Mouse (Mus musculus): ENCODE measurements around the gene Slc17a7. TPM values are rescaled to one million over a fixed set of nuclear protein-coding genes. Genes with fewer than 3 reads are reported as not detected.

Gene Slc17a7
- polyA plus RNA-seq, 1 experiment = 1.6 TPM

- no peak overlapping the region for H3K27ac ChIP-seq (ENCODE audit: insufficient read depth, low read length)
- no peaks in the 10 kb centered on the region for H3K9me3 ChIP-seq (replicated peaks; ENCODE audit: control insufficient read depth, insufficient read depth, low read length, poor library complexity, severe bottlenecking)
- no peak overlapping the region for H3K9ac ChIP-seq (ENCODE audit: low read depth, poor library complexity, severe bottlenecking)
- H3K27me3 ChIP-seq (ENCODE audit: control insufficient read depth, insufficient read depth, low read length, poor library complexity, severe bottlenecking) = no peaks in the 10 kb centered on the region
- H3K4me1 ChIP-seq (ENCODE audit: control insufficient read depth, insufficient read depth, low read length) = no peaks in the 10 kb centered on the region
- no peak overlapping the region for H3K4me3 ChIP-seq (ENCODE audit: low read depth, low read length)
- TF ChIP-seq CTCF (IDR thresholded peaks at IDR 0.05; ENCODE audit: low read depth, low read length) (no peak), POLR2A (IDR thresholded peaks at IDR 0.05; ENCODE audit: insufficient read depth, low read length) (no peak), EP300 (IDR thresholded peaks at IDR 0.05; ENCODE audit: insufficient read depth, low read depth, low read length) (no peak)
- H3K36me3 ChIP-seq (ENCODE audit: control insufficient read depth, insufficient read depth, low read length, poor library complexity, severe bottlenecking) = 0 out of 2 replicates have a peak, but pooled peaks cover 6% of the 10 kb centered on the region
Observed at GRCm38 (mm10) chr7:45144368-45145174, 19.2 kb upstream of the Slc17a7 start.

DNA sequence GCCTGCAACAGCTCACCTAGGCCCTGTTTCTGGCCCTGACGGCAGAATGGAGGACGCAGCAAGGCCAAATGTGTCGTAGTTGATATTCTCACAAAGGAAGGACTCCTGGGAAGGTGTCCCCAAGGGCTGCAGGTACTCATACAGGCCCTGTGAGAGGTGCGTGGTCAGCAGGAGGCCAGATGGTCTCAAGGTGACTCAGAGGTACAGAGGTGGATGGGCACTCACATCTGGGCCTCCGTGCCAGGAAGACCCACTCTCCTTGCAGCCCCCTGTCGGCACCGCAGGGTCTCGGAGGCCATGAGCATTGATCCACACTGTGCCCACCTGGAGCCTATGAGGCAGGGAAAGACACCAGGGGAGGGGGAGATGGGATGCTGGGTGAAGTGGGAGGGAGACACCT lies 18.3 kb upstream of the Slc17a7 start:
- Histone ChIP-seq H3K4me1 (ENCODE audit: control insufficient read depth, insufficient read depth, low read length) (no peaks in the 10 kb centered on the region), H3K9ac (ENCODE audit: low read depth, poor library complexity, severe bottlenecking) (no peak overlapping the region), H3K9me3 (replicated peaks; ENCODE audit: control insufficient read depth, insufficient read depth, low read length, poor library complexity, severe bottlenecking) (no peaks in the 10 kb centered on the region), H3K4me3 (ENCODE audit: low read depth, low read length) (no peak overlapping the region), H3K36me3 (ENCODE audit: control insufficient read depth, insufficient read depth, low read length, poor library complexity, severe bottlenecking) (0 out of 2 replicates have a peak, but pooled peaks cover 6% of the 10 kb centered on the region), H3K27ac (ENCODE audit: insufficient read depth, low read length) (no peak overlapping the region), H3K27me3 (ENCODE audit: control insufficient read depth, insufficient read depth, low read length, poor library complexity, severe bottlenecking) (no peaks in the 10 kb centered on the region)
- TF ChIP-seq EP300 (IDR thresholded peaks at IDR 0.05; ENCODE audit: insufficient read depth, low read depth, low read length) (no peak), CTCF (IDR thresholded peaks at IDR 0.05; ENCODE audit: low read depth, low read length) (no peak), POLR2A (IDR thresholded peaks at IDR 0.05; ENCODE audit: insufficient read depth, low read length) (no peak)

GRCm38 (mm10) chr7:45147267-45147666 lies 16.5 kb upstream of the Slc17a7 start:
- TF ChIP-seq EP300 (IDR thresholded peaks at IDR 0.05; ENCODE audit: insufficient read depth, low read depth, low read length) (no peak), CTCF (IDR thresholded peaks at IDR 0.05; ENCODE audit: low read depth, low read length) (no peak), POLR2A (IDR thresholded peaks at IDR 0.05; ENCODE audit: insufficient read depth, low read length) (no peak)
- Histone ChIP-seq H3K4me3 (ENCODE audit: low read depth, low read length) (no peak overlapping the region), H3K9me3 (replicated peaks; ENCODE audit: control insufficient read depth, insufficient read depth, low read length, poor library complexity, severe bottlenecking) (no peaks in the 10 kb centered on the region), H3K27ac (ENCODE audit: insufficient read depth, low read length) (no peak overlapping the region), H3K27me3 (ENCODE audit: control insufficient read depth, insufficient read depth, low read length, poor library complexity, severe bottlenecking) (no peaks in the 10 kb centered on the region), H3K36me3 (ENCODE audit: control insufficient read depth, insufficient read depth, low read length, poor library complexity, severe bottlenecking) (0 out of 2 replicates have a peak, but pooled peaks cover 2% of the 10 kb centered on the region), H3K9ac (ENCODE audit: low read depth, poor library complexity, severe bottlenecking) (no peak overlapping the region), H3K4me1 (ENCODE audit: control insufficient read depth, insufficient read depth, low read length) (peaks cover 5% of the 10 kb centered on the region)

DNA sequence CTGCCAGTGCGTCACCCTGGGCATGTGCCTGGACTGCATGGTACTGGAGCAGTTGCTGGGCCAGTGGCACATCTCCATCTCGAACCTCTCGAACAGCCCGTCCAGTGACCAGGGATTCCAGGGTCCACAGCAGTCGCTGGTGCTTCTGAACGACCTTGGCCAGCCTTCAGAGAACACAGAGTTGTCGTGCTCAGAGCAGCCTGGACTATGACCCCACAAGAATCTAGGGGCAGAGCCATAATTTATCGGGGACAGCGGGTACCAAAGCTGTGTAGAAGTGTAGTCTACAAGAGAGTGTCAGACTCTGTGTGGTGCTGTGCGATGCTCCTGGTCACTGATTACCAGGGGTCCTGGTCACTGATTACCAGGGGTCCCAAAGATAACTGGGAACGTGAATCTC lies 15.8 kb upstream of the Slc17a7 start:
- 0 out of 2 replicates have a peak, but pooled peaks cover 2% of the 10 kb centered on the region for H3K36me3 ChIP-seq (ENCODE audit: control insufficient read depth, insufficient read depth, low read length, poor library complexity, severe bottlenecking)
- no peaks in the 10 kb centered on the region for H3K27me3 ChIP-seq (ENCODE audit: control insufficient read depth, insufficient read depth, low read length, poor library complexity, severe bottlenecking)
- no peaks in the 10 kb centered on the region for H3K9me3 ChIP-seq (replicated peaks; ENCODE audit: control insufficient read depth, insufficient read depth, low read length, poor library complexity, severe bottlenecking)
- TF ChIP-seq POLR2A (IDR thresholded peaks at IDR 0.05; ENCODE audit: insufficient read depth, low read length) (no peak), CTCF (IDR thresholded peaks at IDR 0.05; ENCODE audit: low read depth, low read length) (no peak), EP300 (IDR thresholded peaks at IDR 0.05; ENCODE audit: insufficient read depth, low read depth, low read length) (no peak)
- no peak overlapping the region for H3K27ac ChIP-seq (ENCODE audit: insufficient read depth, low read length)
- H3K9ac ChIP-seq (ENCODE audit: low read depth, poor library complexity, severe bottlenecking) = no peak overlapping the region
- no peak overlapping the region for H3K4me3 ChIP-seq (ENCODE audit: low read depth, low read length)
- peaks cover 5% of the 10 kb centered on the region for H3K4me1 ChIP-seq (ENCODE audit: control insufficient read depth, insufficient read depth, low read length)

- Histone ChIP-seq H3K27me3 (ENCODE audit: control insufficient read depth, insufficient read depth, low read length, poor library complexity, severe bottlenecking) (no peaks in the 10 kb centered on the region), H3K9me3 (replicated peaks; ENCODE audit: control insufficient read depth, insufficient read depth, low read length, poor library complexity, severe bottlenecking) (no peaks in the 10 kb centered on the region), H3K4me1 (ENCODE audit: control insufficient read depth, insufficient read depth, low read length) (peaks cover 5% of the 10 kb centered on the region), H3K9ac (ENCODE audit: low read depth, poor library complexity, severe bottlenecking) (no peak overlapping the region), H3K27ac (ENCODE audit: insufficient read depth, low read length) (no peak overlapping the region), H3K4me3 (ENCODE audit: low read depth, low read length) (no peak overlapping the region), H3K36me3 (ENCODE audit: control insufficient read depth, insufficient read depth, low read length, poor library complexity, severe bottlenecking) (0 out of 2 replicates have a peak, but pooled peaks cover 2% of the 10 kb centered on the region)
- TF ChIP-seq EP300 (IDR thresholded peaks at IDR 0.05; ENCODE audit: insufficient read depth, low read depth, low read length) (no peak), CTCF (IDR thresholded peaks at IDR 0.05; ENCODE audit: low read depth, low read length) (no peak), POLR2A (IDR thresholded peaks at IDR 0.05; ENCODE audit: insufficient read depth, low read length) (no peak)
Observed at GRCm38 (mm10) chr7:45148534-45149098, 15.1 kb upstream of the Slc17a7 start.

DNA sequence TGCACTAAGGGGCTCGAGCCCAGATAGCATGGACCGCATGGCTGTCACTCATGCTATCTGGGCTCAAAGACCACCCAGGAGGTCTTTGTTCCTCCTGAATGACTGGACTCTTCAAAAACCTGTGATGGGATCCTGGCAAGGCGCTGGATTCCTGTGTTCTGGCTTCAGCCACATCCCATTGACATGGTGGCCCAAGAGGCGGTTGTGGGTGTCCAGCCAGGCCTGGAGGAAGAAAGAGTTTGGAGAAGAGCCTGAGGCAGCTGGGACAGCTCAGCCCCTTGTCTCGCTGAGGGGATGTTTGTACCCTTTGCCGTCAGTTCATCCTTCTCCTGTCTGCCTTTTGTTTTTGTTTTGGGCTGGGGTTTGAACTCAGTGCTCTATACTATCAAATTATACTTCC lies 14.2 kb upstream of the Slc17a7 start:
- peaks cover 5% of the 10 kb centered on the region for H3K4me1 ChIP-seq (ENCODE audit: control insufficient read depth, insufficient read depth, low read length)
- H3K36me3 ChIP-seq (ENCODE audit: control insufficient read depth, insufficient read depth, low read length, poor library complexity, severe bottlenecking) = 0 out of 2 replicates have a peak, but pooled peaks cover 2% of the 10 kb centered on the region
- no peaks in the 10 kb centered on the region for H3K9me3 ChIP-seq (replicated peaks; ENCODE audit: control insufficient read depth, insufficient read depth, low read length, poor library complexity, severe bottlenecking)
- no peaks in the 10 kb centered on the region for H3K27me3 ChIP-seq (ENCODE audit: control insufficient read depth, insufficient read depth, low read length, poor library complexity, severe bottlenecking)
- TF ChIP-seq EP300 (IDR thresholded peaks at IDR 0.05; ENCODE audit: insufficient read depth, low read depth, low read length) (no peak), POLR2A (IDR thresholded peaks at IDR 0.05; ENCODE audit: insufficient read depth, low read length) (no peak), CTCF (IDR thresholded peaks at IDR 0.05; ENCODE audit: low read depth, low read length) (no peak)
- no peak overlapping the region for H3K27ac ChIP-seq (ENCODE audit: insufficient read depth, low read length)
- H3K4me3 ChIP-seq (ENCODE audit: low read depth, low read length) = no peak overlapping the region
- H3K9ac ChIP-seq (ENCODE audit: low read depth, poor library complexity, severe bottlenecking) = no peak overlapping the region
